Mouse (Mus musculus): ENCODE results near the gene Lyg2. TPM values are rescaled to one million over a fixed set of nuclear protein-coding genes. Genes with fewer than 3 reads are reported as not detected.
A peak's percentile ranks its signal among the peaks of the same experiment; 100 is the strongest.

Gene Lyg2
- polyA plus RNA-seq, 1 experiment from 2014 or later: not detected

DNA sequence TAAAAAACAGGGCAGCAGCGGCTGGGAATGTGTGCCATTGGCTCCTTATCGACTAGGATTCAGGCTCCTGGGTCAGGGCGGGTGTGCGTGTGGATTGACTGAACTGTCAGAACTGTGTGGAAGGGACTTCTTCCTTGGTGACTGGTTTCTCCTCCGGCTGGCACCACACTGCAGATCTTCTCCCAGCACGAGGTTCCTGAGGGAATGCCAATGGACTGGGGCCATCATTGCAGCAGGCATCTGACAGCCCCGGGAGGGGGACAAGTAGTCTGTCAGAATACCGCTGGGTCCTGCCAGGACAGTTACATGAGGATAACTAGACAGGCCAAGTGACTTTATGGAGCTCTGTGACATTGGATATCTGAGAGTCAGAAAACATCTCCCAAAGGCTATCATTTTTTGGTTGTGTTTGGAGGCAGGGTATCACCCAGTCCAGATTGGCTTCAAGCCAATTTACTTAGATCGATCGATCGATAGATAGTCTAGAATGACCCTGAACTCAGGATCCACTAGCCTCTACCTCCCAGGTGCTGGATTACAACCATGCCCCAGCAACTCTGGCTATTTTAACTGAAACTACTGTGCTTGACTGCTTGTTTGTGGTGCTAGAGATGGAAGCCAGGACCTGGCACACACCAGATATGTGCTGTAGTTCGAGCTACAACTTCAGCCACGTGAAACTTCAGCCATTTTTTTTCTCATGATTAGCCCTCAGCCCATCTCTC is 38.4 kb downstream of the Lyg2 start:
- Histone ChIP-seq H3K4me1 (replicated peaks) (peaks cover 6% of the 10 kb centered on the region), H3K4me3 (replicated peaks) (no peak overlapping the region), H3K9ac (no peak overlapping the region), H3K9me3 (replicated peaks) (no peaks in the 10 kb centered on the region), H3K27me3 (no peaks in the 10 kb centered on the region), H3K27ac (replicated peaks) (no peak overlapping the region), H3K4me2 (no peak overlapping the region), H3K36me3 (replicated peaks) (peaks cover 80% of the 10 kb centered on the region)
- 84% methylated on average over 13 of the region's 13 CpGs for WGBS (ENCODE audit: insufficient replicate concordance)
- no peak for ATAC-seq (ENCODE audit: insufficient read depth)

DNA sequence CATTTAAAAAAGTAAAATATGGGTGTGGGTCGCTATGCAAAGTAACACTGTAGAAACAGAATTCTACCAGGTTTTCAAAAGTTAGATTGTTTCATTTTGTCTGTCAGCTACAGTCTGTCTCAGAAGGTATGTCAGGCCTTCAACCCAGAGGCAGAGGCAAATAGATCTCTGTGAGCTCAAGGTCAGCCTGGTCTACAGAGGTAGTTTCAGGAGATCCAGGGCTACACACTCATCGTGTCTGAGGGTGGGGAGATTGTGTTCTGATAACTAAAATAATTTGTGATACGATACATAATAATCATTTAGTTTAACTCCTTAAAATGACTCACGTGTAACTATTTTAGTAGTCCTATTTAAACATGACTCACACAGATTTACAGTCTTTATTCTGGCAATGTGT is 43.1 kb downstream of the Lyg2 start:
- no peaks in the 10 kb centered on the region for H3K9me3 ChIP-seq (replicated peaks)
- H3K36me3 ChIP-seq (replicated peaks): peaks cover 35% of the 10 kb centered on the region
- no peak for ATAC-seq (ENCODE audit: insufficient read depth)
- peak overlapping the region; percentile 55; the same call in 1 of the 2 replicates for H3K9ac ChIP-seq
- peaks cover 38% of the 10 kb centered on the region for H3K4me1 ChIP-seq (replicated peaks)
- H3K27ac ChIP-seq (replicated peaks): no peak overlapping the region
- peak overlapping the region; percentile 70; the same call in 1 of the 2 replicates for H3K4me3 ChIP-seq (replicated peaks)
- no peaks in the 10 kb centered on the region for H3K27me3 ChIP-seq
- 59% methylated on average over 4 of the region's 4 CpGs for WGBS (ENCODE audit: insufficient replicate concordance)
- peak overlapping the region; percentile 89 for H3K4me2 ChIP-seq

DNA sequence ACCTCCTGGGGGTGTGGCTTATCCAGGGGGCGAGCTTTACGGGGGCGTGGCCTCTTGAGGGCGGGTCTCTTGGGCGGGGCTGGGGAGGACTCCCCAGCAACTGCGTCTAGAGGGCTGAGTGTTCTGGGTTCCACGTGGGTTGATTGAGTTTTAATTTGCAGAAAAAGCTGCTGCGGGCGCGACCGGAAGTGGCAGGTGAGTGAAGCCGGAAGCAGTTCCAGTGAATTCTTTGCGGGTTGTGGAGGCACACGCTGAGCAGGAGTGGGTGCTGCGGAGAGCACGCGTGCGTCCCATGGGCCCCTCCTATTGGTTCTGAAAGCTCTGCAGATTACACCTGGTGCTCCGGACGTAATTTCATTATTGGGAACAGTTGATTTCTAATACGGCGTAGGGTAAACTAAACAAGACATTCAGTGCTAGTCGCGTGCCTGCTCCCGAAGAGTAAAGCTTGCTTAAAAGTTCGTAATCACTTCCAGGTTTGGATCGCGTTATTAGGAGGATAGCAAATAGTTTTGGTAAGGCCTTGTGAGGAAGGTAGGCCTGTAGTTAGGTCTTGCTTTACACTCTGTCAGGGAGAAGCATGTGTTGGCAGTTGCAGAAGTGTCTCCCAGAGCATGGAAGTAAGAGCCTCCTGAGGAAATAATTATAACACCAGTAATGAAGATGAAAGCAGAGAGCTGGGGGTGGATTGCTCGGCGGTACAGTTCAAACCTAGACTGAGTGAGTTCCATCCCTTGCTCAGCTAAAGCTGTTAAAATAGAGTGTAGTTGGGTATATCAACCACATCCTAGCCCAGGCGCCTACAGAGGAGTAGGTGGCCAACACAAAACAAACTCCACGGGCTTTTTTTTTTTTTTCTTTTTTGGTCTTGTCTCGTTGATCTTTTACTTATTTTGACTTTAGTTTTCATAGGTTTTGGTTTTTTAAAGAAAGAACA is 43.9 kb downstream of the Lyg2 start:
- Histone ChIP-seq H3K4me1 (replicated peaks) (peaks cover 38% of the 10 kb centered on the region), H3K27me3 (no peaks in the 10 kb centered on the region), H3K4me3 (replicated peaks) (peak overlapping the region; percentile 70), H3K9me3 (replicated peaks) (no peaks in the 10 kb centered on the region), H3K36me3 (replicated peaks) (peaks cover 28% of the 10 kb centered on the region), H3K9ac (peak overlapping the region; percentile 55), H3K4me2 (peak overlapping the region; percentile 89), H3K27ac (replicated peaks) (peak overlapping the region; percentile 73)
- peak; percentile 84 for ATAC-seq (ENCODE audit: insufficient read depth)
- 3% methylated on average over 33 of the region's 33 CpGs for WGBS (ENCODE audit: insufficient replicate concordance)

DNA sequence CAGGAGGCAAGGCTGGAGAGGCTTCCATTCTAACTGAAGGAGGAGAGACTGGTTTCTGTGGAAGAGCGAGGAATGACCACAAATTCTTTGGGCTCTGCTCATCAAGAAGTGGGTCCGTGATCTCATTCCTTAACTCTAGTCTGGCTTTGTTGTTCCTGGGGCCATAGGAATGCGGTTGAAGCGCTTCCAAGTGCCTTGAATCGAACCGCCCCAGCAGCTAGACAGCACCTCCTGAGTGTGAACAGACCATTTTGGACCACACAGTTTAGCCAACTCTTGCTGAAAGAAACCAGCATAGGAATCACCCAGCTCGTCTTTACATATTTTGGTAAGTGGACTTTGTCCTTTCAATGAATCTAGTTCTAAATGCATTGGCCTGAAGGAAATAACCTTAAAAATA is 44.6 kb downstream of the Lyg2 start, which contains the start of gene Lipt1:
TSS of gene Lipt1 (plus strand) at position 35 of the 400 bp plus-strand sequence.
- Histone ChIP-seq H3K36me3 (replicated peaks) (peaks cover 21% of the 10 kb centered on the region), H3K4me3 (replicated peaks) (peak within 1 kb of the TSS; percentile 70), H3K27me3 (no peaks in the 10 kb centered on the region), H3K9me3 (replicated peaks) (no peaks in the 10 kb centered on the region), H3K27ac (replicated peaks) (peak within 1 kb of the TSS; percentile 73), H3K4me2 (peak within 1 kb of the TSS; percentile 89), H3K4me1 (replicated peaks) (peaks cover 38% of the 10 kb centered on the region), H3K9ac (peak within 1 kb of the TSS; percentile 55)
- peak; percentile 53; the same call in 1 of the 2 replicates for ATAC-seq (ENCODE audit: insufficient read depth)
- 14% methylated on average over 7 of the region's 7 CpGs for WGBS (ENCODE audit: insufficient replicate concordance)

DNA sequence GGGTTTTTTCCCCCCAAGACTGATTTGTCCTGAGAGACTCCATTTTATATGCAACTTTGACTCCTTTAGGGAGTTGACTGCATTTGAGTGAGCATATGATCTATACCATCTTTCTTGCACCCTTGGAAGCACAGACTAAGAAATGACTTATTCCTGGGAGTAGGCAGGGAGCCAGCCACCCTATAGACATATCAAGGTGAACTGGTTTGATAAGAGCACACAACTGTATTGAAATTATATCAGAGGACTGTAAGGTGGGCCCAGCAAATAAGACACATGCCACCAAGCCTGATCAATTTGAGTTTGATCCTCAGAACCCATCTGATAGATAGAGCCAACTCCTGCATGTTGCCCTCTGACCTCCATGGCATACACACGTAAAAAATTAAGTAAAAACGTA is 46.9 kb downstream of the Lyg2 start:
- no peak for ATAC-seq (ENCODE audit: insufficient read depth)
- Histone ChIP-seq H3K36me3 (replicated peaks) (no peaks in the 10 kb centered on the region), H3K9me3 (replicated peaks) (no peaks in the 10 kb centered on the region), H3K4me3 (replicated peaks) (no peak overlapping the region), H3K4me1 (replicated peaks) (peaks cover 53% of the 10 kb centered on the region), H3K9ac (no peak overlapping the region), H3K27ac (replicated peaks) (no peak overlapping the region), H3K4me2 (no peak overlapping the region), H3K27me3 (no peaks in the 10 kb centered on the region)
- WGBS (ENCODE audit: insufficient replicate concordance): 27% methylated on average over 2 of the region's 2 CpGs

- peak overlapping the region; percentile 10; the same call in 1 of the 2 replicates for H3K4me2 ChIP-seq
- H3K27ac ChIP-seq (replicated peaks): no peak overlapping the region
- 33% methylated on average over 10 of the region's 10 CpGs for WGBS (ENCODE audit: insufficient replicate concordance)
These were observed 47.7 kb downstream of the Lyg2 start for GRCm38 (mm10) chr1:37868640-37869039.

GRCm38 (mm10) chr1:37867684-37868322 is 48.5 kb downstream of the Lyg2 start:
- Histone ChIP-seq H3K4me3 (replicated peaks) (no peak overlapping the region), H3K4me1 (replicated peaks) (peaks cover 49% of the 10 kb centered on the region), H3K27me3 (no peaks in the 10 kb centered on the region), H3K4me2 (no peak overlapping the region), H3K36me3 (replicated peaks) (no peaks in the 10 kb centered on the region), H3K9ac (no peak overlapping the region), H3K9me3 (replicated peaks) (no peaks in the 10 kb centered on the region), H3K27ac (replicated peaks) (no peak overlapping the region)
- no peak for ATAC-seq (ENCODE audit: insufficient read depth)
- 48% methylated on average over 10 of the region's 10 CpGs for WGBS (ENCODE audit: insufficient replicate concordance)

More at GRCm38 (mm10) chr1:37868640-37869039, 47.7 kb downstream of the Lyg2 start:
- Histone ChIP-seq H3K27me3 (no peaks in the 10 kb centered on the region), H3K9me3 (replicated peaks) (no peaks in the 10 kb centered on the region), H3K36me3 (replicated peaks) (no peaks in the 10 kb centered on the region), H3K4me1 (replicated peaks) (peaks cover 56% of the 10 kb centered on the region), H3K4me3 (replicated peaks) (no peak overlapping the region), H3K9ac (no peak overlapping the region)
- ATAC-seq (ENCODE audit: insufficient read depth): no peak

DNA sequence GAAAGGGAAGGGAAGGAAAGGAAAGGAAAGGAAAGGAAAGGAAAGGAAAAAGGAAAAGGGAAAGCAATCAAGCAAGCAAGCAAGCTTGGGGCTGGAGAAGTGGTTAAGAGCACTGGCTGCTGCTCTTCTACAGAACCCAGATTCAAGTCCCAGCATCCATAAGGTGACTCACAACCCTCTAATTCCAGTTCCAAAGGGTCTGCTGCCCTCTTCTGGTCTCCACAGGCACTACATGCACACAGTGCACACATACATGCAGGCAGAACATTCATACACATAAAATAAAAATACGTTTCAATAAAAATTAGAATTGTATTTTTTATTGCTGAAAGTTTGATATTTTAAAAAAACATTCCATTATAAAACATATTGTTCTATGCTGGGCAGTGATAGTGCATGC is 49.2 kb downstream of the Lyg2 start:
- no peaks in the 10 kb centered on the region for H3K36me3 ChIP-seq (replicated peaks)
- H3K4me1 ChIP-seq (replicated peaks): peaks cover 41% of the 10 kb centered on the region
- H3K4me2 ChIP-seq: no peak overlapping the region
- H3K9ac ChIP-seq: no peak overlapping the region
- H3K27me3 ChIP-seq: no peaks in the 10 kb centered on the region
- WGBS (ENCODE audit: insufficient replicate concordance): 69% methylated on average over 1 of the region's 1 CpGs
- H3K9me3 ChIP-seq (replicated peaks): no peaks in the 10 kb centered on the region
- no peak overlapping the region for H3K4me3 ChIP-seq (replicated peaks)
- H3K27ac ChIP-seq (replicated peaks): no peak overlapping the region
- ATAC-seq (ENCODE audit: insufficient read depth): no peak

DNA sequence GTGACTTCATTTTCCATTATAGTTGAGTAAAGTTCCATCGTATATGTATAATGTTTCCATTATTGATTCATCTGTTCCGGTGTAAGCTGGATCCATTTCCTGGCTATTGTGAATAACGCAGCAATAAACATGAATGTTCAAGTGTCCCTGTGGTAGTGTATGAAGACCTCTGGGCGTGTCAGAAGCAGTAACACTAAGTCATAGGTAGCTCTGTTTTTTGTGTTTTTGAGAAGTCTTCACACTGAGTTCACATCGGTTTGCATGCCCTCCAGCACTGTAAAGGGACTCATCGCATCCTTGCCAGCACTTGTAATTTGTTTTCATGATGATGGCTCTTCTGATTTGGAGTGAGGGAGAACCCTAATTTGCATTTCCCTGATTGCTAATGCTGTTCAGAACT is 50.0 kb downstream of the Lyg2 start, which contains the start of gene Tsga10:
TSS of gene Tsga10 (minus strand) at position 144 of the 400 bp plus-strand sequence.
- Histone ChIP-seq H3K4me3 (replicated peaks) (peak within 1 kb of the TSS; percentile 76), H3K9me3 (replicated peaks) (no peaks in the 10 kb centered on the region), H3K27ac (replicated peaks) (peak within 1 kb of the TSS; percentile 92), H3K9ac (peak within 1 kb of the TSS; percentile 75), H3K36me3 (replicated peaks) (no peaks in the 10 kb centered on the region), H3K27me3 (no peaks in the 10 kb centered on the region), H3K4me1 (replicated peaks) (peaks cover 33% of the 10 kb centered on the region), H3K4me2 (peak within 1 kb of the TSS; percentile 99)
- ATAC-seq (ENCODE audit: insufficient read depth): no peak
- WGBS (ENCODE audit: insufficient replicate concordance): 81% methylated on average over 6 of the region's 6 CpGs

DNA sequence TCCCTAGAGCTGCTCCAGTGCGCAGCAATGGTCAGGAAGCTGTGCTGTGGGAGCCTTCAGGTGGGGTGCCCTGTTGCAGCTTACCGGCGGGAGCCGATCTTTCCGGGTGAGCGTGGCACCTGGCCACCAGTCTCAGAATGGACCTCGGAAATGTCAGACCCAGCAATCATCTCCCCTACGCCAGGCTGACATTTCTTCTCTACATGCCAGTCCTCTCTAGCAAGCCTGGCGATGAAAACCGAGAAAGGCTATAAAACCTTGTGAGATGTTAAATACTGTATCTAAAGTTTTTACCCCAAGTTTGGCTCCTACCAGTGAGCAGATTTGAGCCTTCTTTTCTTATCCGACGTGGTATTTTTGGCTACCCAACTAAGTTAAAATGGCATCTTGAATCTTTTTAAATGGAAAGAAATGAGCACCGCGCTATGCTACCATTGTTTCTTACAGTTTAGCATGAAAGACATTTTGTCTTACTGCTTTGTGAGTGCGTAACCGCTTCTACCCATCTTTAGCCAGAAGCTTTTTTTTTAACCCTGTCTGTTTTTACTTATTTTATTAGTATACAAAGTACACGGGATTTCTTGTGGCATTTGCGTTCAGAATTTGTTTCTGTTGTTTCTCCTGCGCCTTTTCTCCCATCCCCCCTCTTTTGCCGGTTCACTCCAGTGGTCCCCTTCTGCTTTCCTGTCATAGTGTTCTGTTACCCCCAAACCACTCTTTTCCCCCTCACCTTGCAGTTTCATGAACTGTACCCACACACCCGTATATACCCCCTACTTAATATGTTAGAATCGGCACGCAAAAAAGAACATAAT is 50.7 kb downstream of the Lyg2 start:
- ATAC-seq (ENCODE audit: insufficient read depth): no peak

More for the DNA sequence above, 50.7 kb downstream of the Lyg2 start:
- Histone ChIP-seq H3K4me2 (peak overlapping the region; percentile 99), H3K9ac (peak overlapping the region; percentile 75), H3K9me3 (replicated peaks) (no peaks in the 10 kb centered on the region), H3K4me3 (replicated peaks) (peak overlapping the region; percentile 76), H3K4me1 (replicated peaks) (peaks cover 33% of the 10 kb centered on the region), H3K27ac (replicated peaks) (peak overlapping the region; percentile 92), H3K27me3 (no peaks in the 10 kb centered on the region), H3K36me3 (replicated peaks) (no peaks in the 10 kb centered on the region)
- 9% methylated on average over 23 of the region's 23 CpGs for WGBS (ENCODE audit: insufficient replicate concordance)

All from liver, embryonic 15.5 days (tissue).